Mouse (Mus musculus) left cerebral cortex, adult 8-10 months (tissue): ENCODE measurements around the gene Fbxo47. TPM values are rescaled to one million over a fixed set of nuclear protein-coding genes. Genes with fewer than 3 reads are reported as not detected.

Experiments
- DNase-seq, 2 experiments: peaks; one replicate each; pipeline ENCODE4 v3.0.0; 2022; ENCODE audit warnings: low spot score in 2 of 2
- total RNA-seq, 4 experiments: library from RNA; stranded (reverse); gene quantifications; 2 replicates each; pipeline ENCODE4 v1.2.4; 2022

Gene Fbxo47
- total RNA-seq, 4 experiments from 2014 or later = 2.1 to 3.2 (median 2.9) TPM

GRCm38 (mm10) chr11:97813746-97814515, 70.0 kb downstream of the Fbxo47 start:
- DNase-seq = peak in 1 of 2 experiments; percentile 26

DNA sequence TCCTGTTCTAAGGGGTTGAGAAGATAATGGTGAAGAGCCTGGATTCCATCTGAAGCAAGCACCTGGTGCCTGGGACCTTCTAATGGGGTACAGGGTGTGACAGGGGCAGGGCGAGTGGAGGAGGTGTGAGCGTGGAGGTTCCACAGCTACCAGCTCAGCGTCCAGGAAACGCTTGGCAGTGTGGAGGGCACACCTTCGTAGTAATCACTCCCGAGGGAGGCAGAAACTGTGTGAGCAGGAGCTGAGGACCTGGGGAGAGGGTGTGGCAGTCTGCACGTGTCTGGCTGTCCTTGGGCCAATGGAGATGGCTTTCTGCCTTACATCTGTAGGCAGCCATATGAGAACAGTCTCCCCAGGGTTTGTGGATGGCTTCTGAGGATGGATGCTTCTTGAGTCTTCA, 70.9 kb downstream of the Fbxo47 start:
- no peak for DNase-seq

DNA sequence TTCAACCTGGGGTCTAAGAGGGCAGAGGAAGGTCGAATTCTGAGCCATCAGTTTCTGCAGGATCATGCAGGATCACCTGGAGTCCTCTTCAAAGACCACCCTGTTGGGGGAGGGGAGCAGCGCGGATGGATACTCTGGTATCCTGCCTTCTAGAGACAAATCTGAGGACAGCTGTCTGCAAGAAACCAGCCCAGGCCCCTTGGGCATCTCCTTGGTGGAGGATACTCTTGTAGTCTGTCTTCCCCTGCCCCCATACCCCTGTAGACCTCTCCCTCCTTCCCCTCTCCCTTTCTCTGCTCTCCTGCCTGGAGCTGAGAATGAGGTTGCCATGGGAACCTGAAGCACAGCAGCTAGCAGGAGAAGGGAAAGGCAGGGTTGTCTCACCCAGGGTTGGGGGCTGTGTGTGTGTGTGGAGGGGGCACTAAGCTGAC, 71.4 kb downstream of the Fbxo47 start:
- no peak for DNase-seq

DNA sequence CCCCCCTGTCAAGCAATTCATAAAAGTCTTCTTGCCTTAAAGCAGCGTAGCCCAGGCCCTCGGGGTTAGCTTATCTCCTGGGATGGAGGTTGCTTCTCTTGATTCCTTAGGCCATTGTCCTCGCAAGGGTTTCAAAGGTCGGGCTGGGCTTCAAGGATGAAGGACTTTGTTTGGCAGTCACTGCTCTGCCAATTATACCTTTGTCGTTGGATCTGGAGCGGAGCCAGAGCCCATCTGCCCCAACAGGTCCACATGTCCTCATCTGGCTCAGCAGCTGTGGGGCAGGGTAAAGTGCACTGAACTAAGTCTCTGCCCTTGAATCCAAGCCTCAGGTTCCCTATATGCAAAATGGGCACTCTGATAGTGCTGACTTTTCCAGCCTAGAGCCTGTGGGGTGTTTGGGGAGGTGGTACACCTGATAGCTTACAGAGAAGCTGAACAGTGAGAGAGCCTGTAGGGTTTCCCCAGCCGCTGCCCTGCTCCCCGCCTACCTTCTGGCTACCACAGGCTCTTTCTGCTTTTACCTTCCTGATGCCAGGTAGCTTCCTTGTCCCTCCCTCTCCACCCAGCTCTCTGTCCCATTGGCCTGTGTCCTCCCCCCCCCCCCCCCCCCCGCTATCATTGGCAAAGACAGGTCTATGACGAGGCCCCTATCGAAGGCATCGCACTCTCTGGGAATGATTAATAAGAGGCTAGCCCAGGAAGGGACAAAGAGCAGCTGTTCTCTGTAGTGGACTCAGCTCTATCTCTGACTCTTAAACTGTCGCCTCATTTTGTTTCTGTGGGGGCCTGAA, 72.2 kb downstream of the Fbxo47 start:
- DNase-seq = no peak

GRCm38 (mm10) chr11:97810970-97811369, 73.0 kb downstream of the Fbxo47 start:
- DNase-seq = no peak

DNA sequence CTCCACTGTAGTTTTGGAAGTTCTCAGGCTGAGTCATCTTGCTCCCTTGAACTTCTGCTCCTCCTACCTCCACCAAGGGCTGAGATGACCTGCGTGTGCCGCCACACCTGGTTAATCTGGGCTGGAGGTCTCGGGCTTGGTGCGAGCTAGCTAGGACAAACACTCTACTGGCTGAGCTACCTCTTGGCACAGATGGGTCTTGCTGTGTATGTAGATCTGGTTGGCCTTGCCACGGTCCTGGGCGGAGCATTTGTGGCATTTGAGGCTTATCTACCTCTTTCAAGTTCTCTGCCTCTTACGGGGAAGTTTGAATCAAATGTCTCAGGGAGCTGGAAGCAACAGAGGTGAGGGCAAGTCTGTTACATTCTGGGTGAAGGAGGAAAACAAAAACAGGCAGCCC, 73.6 kb downstream of the Fbxo47 start:
- no peak for DNase-seq

DNA sequence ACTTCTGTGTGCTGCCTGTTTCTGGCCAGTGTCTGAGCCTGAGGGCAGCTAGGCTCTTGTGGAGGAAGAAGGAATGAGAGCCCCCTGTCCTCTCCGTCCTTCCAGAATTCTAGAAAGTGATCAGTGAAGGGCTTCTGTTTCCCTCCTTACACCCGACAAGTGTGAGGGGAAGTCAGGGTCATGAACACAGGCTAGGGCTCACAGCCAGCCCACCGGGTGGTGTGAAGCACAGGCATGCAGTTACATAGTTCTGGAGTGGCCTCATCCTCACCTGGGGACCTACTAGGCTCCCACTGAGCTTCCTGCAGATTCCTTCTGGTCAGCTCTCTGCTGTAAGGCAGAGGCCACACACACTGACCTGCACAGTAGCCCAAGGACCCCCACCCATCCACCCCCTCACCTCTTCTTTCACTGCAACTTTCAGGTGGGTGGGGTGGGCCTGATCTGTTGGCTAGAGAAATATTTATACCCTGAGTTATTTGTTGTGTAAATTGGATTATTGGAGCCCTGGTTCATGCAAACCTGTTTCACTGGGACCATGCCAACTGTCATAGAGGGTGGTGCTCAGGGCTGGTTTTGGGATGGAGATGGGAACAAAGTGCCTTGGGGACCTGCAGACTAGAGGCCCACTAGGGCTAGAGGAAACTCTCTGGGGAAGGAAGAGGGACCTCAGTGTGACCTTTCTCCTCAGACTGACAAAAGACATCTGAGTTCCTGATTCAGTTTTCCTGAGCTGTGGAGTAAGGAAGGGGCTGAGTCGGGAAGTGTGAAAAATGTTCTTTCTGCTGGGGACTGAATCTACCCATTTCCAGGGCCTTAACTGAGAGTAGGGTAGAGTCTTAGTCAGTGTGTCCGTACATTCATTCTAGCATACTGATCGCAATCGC, 74.5 kb downstream of the Fbxo47 start:
- DNase-seq = no peak

- DNase-seq = no peak
These were observed 75.2 kb downstream of the Fbxo47 start for GRCm38 (mm10) chr11:97808621-97809234.

GRCm38 (mm10) chr11:97808093-97808492, 75.9 kb downstream of the Fbxo47 start:
- no peak for DNase-seq

- no peak for DNase-seq
These were observed 76.3 kb downstream of the Fbxo47 start for GRCm38 (mm10) chr11:97807626-97808025.

- DNase-seq = no peak
These were observed 77.4 kb downstream of the Fbxo47 start for GRCm38 (mm10) chr11:97806613-97806964.

DNA sequence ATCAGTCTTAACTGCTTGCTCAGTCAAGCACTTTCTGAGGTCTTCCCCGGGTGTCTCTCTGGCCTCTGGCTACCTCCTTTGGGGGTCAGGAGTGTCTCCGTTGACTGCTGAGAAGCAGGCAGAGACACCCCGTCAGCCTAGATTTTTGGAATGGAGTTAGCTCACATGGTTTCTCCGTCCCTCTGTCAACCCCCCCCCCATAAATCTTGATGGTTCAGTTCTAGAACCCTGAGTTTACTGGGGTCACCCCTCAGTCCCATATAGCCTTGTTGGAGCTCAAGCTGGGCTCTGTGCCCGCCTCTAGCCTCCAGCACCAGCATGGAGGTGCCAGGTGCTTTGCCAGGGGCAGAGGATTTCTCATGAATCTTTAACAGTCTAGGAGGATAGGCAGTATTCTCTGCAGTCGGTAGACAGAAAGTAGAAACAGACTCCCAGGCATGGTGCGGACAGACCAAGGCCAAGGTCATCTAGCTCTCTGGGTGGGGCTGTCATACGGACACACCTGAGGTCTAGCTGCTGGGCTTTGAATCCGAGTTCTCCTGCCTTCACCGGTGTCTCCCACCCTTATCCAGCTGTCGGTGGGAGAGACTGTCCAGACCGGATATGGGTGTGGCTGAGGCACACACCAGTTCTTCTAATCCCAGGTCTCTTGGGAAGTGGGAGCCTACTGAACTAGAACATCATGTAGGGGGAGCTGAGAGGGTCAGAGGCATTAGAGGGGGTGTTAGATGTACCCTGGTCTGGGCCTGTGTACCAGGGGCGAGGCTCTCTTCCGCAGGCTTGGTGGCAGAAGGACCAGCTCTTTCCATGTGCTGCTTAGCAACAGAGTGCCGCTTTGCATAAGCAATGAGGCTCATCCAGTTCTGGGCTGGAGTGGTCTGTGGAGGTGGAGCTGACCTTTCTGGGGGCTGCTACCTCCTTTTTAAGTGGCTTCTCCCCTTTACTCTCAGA, 78.0 kb downstream of the Fbxo47 start:
- DNase-seq = no peak

DNA sequence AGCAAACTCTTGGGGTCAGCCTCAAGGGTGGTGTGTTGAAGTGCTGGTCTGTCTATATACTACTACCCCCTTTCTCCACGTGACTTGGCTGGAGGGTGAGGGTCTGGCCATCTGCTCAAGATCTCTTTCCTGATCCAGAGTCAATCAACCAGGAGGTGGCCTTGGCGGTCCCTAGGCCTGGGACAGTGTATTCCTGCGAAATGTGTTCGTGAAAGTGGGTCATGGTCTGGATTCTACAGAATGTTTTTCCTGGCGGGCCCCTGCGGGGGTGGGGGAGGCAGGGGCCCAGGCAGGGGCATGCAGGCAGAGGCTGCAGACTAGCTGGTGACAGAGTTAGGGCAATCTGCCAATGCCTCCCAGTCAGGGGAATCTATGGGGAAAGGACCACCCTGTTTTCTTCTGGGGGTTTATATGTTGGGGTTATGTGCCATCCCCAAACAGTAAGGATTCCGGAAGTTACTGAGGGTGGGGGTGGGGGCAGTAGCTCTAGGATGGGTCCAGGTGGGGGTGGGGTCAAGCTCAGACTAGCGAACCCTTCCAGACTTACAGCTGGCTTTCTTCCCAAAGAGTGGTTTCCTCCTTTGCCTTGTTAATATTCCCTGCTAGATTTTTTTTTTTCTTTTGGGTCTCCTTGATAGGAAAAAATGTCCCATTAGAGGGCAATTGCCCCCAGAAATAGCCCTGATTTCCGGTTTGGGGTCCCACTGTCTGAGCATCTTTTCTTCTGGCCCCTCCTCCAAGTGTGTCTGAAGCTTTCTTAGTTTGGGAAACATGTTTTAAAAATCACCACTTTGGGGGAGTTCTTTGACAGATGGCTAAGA, 78.9 kb downstream of the Fbxo47 start:
- DNase-seq = no peak

DNA sequence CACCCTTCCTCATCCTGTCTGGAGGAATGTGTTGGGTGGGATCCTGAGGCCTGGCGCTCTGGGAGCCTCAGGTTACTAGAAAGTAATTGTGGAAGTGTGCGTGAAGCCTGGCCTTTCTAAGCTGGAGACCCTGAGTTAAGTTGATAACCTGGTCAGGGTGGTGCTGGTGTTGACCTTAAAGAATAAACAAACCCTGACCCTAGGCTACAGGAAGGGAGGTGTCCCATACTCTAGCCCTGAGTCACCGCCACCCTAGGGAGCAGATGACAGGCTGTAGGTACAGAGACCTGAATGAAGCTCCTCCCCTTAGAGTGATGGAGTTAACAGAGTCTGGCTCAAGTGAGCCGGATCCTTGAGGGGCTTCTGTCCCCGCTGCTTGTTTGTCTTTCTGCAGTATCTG, 80.1 kb downstream of the Fbxo47 start:
- no peak for DNase-seq

Other genes starting within 250 kb of the Fbxo47 start
- gene Mllt6, start 220.7 kb downstream of the Fbxo47 start, total RNA-seq = 100 to 1,000 TPM; 141 to 184 (median 161) TPM
- gene Cisd3, start 198.3 kb downstream of the Fbxo47 start, total RNA-seq = 10 to 100 TPM; 44.0 to 61.2 (median 54.6) TPM
- gene Pcgf2, start 183.7 kb downstream of the Fbxo47 start, total RNA-seq = 10 to 100 TPM; 35.3 to 39.6 (median 37.6) TPM
- gene Psmb3, start 180.8 kb downstream of the Fbxo47 start, total RNA-seq = 100 to 1,000 TPM; 117 to 140 (median 132) TPM
- gene Pip4k2b, start 139.4 kb downstream of the Fbxo47 start, total RNA-seq = 100 to 1,000 TPM; 109 to 123 (median 110) TPM
- gene Cwc25, start 117.6 kb downstream of the Fbxo47 start, total RNA-seq = 10 to 100 TPM; 17.0 to 20.6 (median 19.1) TPM
- gene 1700001P01Rik, start 108.2 kb downstream of the Fbxo47 start, total RNA-seq = 1 to 10 TPM in 1 of 4 experiments, under 1 TPM in 2, not detected in 1; 0.65 to 1.2 (median 0.84) TPM
- 100 to 1,000 TPM; 331 to 461 (median 392) TPM for gene Rpl23, start 101.7 kb downstream of the Fbxo47 start, total RNA-seq
- 100 to 1,000 TPM; 138 to 169 (median 155) TPM for gene Lasp1, start 85.2 kb downstream of the Fbxo47 start, total RNA-seq
- 10 to 100 TPM; 73.0 to 83.2 (median 79.8) TPM for gene B230217C12Rik, start 43.4 kb downstream of the Fbxo47 start, total RNA-seq
- 10 to 100 TPM; 41.2 to 46.2 (median 43.9) TPM for gene Plxdc1, start 102.3 kb upstream of the Fbxo47 start, total RNA-seq
- 1 to 10 TPM; 1.5 to 2.1 (median 1.7) TPM for gene Arl5c, start 112.0 kb upstream of the Fbxo47 start, total RNA-seq
- 100 to 1,000 TPM; 127 to 142 (median 137) TPM for gene Cacnb1, start 138.9 kb upstream of the Fbxo47 start, total RNA-seq
- 100 to 1,000 TPM; 564 to 674 (median 627) TPM for gene Rpl19, start 142.6 kb upstream of the Fbxo47 start, total RNA-seq
- gene Stac2, start 169.3 kb upstream of the Fbxo47 start, total RNA-seq = 100 to 1,000 TPM in 1 of 4 experiments, 10 to 100 TPM in 3; 83.1 to 109 (median 94.1) TPM